Mouse (Mus musculus) layer of hippocampus, postnatal 36 days (tissue): Measurements from ENCODE around the gene Flad1. TPM values are rescaled to one million over a fixed set of nuclear protein-coding genes. Genes with fewer than 3 reads are reported as not detected.

ENCODE experiments used
- DNase-seq, 2 experiments: peaks; one replicate each; pipeline ENCODE4 v3.0.0; 2022
- total RNA-seq, 2 experiments: library from RNA; stranded (reverse); gene quantifications; 2 replicates each; pipeline ENCODE4 v1.2.3; 2021

Gene Flad1
- total RNA-seq, 2 experiments from 2014 or later: 35.8 to 39.2 TPM

DNA sequence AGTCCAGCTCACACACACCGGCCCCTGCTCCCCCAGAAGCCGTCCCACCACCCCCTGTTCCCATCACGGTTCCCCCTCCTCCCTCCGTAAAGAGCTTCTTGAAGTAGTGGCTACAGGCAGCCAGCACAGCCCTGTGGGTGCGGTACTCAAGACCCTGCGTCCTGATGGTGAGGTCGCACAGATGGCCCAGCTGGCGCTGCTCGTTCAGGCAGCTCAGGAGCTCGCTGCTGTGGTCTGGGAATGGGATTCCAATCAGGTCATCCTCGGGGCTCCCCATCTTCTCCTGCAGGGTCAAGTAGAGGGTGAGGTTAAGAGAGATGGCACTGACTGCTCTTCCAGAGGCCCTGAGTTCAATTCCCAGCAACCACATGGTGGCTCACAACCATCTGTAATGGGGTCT is 30.4 kb downstream of the Flad1 start:
- no peak for DNase-seq

DNA sequence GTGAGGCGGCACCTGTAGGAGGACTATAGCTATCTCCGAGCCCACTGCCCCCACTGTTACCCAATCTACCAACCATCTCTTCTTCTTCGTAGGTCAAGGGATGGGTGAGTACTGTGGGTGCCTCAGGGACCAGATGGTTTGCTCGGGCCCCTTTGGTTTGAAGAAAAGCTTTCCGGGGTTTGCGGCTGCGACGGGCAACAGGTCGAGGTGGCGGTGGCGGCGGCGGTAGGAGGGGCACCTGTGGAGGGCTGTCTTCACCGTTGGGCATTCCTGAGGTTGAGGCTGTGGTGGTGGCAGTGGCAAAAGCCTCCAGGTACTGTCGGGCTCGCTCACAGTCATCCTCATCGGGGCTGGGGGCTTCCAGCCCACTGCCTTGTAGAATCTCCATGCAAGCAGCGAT is 31.0 kb downstream of the Flad1 start:
- DNase-seq: no peak

DNA sequence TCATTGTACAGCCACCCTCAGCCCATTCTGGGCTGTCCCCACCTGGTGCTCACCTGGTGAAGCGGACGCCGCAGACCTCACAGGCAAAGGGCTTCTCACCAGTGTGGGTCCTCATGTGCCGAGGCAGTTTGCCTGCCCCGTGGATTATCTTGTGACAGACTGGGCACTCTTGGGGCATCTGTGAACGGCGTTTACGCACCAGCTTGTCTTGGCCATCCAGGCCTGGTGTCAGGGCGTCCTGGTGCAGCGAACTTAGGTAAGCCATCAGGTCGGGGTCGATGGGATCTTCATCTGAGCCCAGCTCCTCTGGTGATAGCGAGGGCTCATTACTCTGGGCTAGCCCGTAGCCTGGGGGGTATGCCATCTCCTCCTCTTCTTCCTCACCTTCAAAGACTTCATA is 31.4 kb downstream of the Flad1 start:
- no peak for DNase-seq

DNA sequence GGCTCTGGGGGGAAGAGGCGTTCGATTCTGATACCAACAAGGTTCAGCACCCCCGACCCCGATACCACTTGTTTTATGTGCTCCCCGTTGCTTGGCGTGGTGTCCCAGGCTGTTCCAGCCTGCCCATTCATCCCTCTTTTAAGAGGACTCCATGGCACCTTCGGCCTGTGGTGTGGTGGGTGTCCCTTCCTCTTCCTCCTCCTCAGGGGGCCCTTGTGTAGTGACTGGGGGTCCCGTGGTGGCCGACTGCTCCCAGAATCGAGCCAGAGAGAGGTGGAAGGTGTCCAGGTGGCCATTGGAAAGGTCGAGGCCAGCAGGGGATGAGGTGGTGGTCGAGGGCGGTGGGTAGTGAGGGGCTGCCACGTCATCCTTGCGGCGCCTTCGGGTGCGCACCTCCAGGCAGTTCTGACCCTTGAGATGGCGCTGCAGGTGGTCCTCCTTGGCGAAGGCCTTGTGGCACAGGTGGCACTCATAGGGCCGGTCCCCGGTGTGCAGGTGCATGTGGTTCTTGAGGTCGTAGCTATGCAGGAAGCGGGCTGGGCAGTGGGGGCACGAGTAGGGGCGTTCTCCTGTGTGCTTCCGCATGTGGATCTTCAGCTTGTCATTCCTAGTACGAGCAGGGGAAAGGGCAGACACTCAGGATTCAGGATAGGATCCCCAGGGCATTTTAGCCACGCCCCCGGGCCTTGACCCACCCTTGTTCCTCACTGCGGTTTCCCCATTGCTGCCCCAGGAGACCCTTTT is 32.1 kb downstream of the Flad1 start:
- DNase-seq: no peak

DNA sequence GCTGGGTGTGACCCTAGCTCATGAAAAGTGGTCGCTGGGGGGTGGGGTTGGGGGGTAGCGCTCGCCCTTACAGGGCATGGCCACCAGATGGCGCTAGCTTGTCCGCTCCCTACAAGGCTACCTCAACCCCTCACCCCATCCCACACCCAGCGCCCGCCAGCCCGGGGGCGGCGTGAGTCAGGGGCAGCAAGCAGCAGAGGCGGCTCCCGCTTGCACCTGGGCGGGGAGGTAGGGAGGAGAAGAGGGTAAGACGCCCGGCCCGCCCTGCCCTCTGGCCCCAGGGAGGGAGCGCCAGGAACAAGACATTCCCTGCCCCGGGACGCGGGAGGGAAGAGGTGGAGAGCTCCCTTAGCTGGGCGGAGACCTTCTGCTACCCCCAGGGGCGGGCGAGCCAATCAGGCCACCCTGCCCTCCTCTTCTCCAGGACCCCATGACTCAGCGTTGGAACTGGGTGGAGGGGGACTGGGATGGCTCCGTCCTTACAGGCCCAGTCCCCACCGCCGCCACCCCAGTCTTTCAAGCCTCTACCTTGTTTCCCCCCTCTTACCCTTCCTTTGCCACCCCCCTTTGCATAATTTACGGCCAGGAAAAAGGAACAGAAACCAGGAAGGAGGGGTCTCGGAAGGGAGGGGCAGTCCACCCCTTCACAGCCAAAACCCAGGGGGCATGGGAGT is 33.1 kb downstream of the Flad1 start:
- peak; percentile 78 for DNase-seq

DNA sequence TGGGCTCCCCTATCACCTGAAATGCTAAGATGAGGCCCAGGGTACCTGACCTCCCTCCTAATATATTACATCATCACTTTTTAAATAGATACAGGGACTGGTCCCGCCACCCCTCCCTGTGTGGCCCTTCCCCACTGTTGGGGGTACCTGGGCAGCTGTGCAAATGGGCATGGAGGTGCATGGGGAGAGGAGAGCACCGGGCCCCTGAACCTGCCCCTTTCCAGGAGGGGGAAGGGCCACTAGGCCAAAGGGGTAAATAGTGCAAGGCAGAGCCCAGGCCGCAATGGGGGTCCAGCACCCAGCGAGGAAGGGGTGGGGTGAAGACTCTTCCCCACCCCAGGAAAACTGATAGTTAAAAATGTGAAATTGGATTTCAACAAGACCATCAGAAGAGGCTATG is 33.8 kb downstream of the Flad1 start:
- DNase-seq: no peak

DNA sequence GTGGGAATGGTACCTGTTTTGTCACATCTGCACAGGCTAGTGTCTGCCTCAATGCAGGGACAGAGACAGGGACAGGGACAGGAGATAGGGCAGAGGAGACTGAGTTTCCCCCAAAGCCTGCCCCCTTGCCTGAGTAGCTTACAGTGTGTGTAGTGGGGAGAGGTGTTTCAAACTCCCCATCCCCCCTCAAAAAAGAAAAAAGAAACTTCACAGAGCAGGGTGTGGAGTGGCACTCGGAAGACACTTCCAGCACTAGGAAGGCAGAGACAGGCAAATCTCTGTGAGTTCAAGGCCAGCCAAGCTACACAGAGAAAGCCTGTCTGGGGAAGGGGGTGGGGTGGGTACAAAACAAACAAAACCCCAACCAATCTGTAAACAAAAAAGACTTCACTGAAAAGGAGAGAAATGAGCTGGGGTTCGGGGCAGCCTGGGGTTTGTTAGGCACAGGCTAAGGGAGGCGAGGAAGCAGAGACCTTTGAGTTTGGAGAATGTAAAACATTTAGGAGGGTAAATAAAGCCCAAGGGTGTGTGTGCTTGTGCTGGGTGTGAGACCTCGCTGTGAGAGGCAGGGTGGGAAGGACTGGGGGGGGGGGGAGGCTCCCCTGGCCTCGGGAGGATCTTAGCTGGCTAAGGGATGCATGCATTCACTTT is 38.0 kb downstream of the Flad1 start:
- no peak for DNase-seq

DNA sequence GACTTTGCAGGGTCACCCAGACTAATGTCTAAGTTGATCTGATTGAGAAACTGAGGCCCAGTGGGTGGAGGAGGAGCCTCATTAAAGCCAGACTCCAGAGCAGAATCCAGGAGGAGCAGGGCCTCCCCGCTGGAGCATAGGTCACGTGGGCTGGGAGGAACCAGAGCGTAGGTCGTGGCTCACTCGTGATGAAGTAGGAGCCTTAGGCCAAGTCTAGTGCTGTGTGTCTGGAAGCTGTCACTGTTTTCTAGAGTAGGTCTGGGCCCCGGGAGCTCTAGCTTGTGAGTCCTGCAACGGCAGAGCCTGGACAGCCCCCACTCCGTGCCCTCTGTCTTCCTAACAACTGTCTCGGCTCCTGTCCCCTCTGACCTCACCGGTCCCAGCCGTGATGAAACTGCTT is 44.3 kb downstream of the Flad1 start:
- DNase-seq: no peak

DNA sequence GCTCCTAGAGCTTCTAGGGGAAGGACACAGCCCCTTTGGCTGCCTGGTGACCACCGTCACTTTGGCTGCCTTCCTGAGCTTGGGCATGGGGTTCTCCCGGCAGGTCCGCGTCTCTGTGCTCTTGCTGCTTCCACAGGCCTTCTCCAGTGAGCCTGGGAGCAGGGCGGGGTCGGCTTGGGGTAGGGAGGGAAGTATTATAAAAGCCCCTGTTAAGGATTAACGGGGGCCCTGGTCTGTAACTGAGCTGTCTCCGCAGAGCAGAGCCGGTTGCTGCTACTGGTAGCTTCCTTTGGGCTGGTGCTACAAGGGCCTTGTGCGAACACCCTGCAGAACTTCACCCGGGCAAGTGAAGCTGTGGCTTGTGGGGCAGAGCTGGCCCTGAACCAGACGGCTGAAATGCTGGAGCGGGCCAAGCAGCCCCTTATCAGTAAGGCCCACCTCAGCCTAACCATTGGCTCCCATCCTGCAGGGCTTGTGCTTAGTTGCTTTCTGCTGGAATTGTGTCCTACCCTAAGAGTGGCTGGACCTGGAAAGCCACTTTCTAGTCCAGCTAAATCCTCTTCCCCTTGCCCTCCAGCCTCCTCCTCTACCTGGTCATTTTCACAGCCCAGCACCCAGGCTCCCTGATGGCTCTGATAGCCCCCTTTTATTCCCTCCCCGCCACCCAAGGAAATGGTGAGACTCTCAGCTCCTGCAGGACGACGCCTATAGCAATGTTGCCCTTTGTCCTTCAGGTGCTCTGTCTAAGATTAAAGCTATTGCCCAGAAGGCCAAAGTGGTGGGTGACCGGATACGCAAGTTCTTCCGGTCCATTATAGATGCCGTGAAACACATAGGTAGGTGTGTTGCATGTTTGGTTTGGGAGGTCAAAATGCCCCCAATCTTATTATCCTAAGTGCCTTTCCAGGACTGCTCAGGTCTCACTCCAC is 45.9 kb downstream of the Flad1 start:
- no peak for DNase-seq

DNA sequence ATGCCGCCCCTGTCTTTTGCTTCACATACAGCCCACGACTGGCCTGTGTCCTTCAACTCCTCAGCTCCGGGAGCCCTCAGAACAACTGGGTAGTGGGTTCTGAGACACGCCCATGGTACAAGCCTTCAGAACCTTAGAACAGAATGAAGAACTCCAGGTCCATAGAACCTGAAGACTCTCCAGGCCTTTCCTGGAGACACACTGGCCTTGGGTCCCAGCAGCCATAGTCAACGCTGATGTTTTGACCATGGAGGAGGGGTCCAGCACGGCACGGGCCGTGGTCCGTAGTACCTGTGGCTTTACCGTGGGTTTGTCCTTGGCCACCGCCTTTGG is 46.6 kb downstream of the Flad1 start, which contains the start of gene Dcst1:
Gene Dcst1, minus strand, starts transcription at position 101 of the 333 bp plus-strand sequence.
- no peak for DNase-seq

DNA sequence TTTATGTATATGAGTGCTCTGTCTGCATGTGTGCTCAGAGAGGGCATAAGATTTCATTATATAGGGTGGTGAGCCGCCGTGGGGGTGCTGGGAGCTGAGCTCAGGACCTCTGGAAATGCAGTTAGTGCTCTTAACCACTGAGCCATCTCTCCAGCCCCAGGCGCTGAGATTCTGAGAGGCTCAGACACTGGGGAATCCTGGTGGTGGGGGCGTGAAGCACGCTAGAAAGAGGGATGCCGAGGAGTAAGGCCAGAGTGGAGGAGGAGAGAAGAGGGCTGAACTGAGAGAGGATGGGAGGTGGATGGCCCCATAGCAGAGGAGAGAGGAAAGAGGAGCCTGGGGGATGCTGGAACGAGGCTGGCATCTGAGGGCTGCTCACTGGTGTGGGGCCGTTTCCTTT is 47.0 kb downstream of the Flad1 start:
- no peak for DNase-seq

DNA sequence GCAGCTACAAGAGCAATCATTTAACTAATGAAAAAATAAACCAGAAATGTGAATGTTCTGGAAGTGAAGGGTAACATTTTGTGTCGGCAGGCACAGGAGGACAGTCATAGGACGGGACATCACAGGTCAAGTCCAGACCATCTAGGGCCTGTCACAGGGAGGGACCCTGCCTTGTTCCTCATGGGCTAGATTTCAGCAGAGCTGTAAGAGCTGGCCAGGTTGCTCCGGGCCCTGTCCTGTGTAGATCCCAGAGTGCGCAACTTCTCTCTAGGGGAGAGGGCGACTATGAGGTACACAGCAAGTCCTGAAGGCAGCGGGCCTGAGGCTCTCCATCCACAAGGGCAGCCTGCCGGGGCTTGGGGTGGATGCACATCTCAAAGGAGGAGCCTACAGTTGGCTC is 50.0 kb downstream of the Flad1 start, which contains the start of gene Dcst2:
Gene Dcst2, plus strand, starts transcription at position 301 of the 400 bp plus-strand sequence.
- no peak for DNase-seq

DNA sequence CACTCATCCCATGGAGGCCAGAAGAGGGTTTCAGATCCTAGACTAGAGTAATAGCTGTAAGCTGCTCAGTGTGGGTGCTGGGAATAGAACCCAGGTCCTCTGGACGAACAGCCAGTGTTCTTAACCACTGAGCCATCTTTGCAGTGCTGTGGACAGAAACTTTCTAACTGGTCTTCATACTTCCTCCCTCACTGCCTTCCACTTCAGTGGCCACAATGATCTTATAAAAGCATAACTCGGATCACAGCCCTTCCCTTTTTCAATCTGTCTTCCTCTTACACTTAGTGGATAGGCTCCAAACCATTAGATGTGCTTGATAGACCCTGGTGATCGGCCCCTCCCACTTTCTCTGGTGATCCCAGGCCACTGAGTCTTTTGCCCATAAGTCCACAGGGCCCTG is 51.4 kb downstream of the Flad1 start:
- DNase-seq: no peak

DNA sequence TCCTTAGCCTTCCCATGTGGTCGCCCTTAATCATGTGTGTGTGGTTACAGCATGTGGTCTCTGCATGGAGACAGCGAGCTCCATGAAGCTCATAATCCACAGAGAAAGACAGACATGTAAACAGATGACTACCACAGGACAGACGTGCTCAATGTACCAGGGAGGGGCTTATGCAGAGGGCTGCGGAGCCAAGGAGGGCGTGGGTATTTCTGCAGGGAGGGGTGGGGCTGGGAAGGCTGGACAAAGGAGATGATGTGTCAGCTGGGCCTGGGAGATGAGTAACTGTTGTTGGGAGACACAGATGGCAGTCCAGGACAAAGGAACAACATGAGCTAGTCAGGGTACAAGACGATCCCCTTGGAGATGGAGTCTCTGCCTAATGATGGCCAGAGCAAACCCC is 52.0 kb downstream of the Flad1 start:
- DNase-seq: no peak

DNA sequence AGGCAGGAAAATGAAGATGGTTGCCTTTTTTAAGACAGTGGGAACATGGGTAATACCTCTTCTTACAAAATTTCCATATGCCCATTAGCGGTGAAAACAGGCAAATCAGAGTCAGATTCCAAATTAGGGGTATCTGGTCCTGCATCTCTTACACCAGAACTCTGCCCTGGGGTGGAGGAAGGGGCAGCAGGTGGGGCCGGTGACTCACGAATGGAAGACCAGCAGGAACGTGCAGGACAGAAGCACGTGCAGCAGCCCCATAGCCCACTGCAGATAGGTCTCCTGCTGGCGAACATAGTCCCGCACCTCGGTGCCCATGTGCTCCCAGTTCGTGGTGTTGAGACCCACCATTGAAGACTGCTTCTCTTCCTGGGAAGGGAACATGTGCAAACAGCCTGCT is 55.6 kb downstream of the Flad1 start:
- no peak for DNase-seq

DNA sequence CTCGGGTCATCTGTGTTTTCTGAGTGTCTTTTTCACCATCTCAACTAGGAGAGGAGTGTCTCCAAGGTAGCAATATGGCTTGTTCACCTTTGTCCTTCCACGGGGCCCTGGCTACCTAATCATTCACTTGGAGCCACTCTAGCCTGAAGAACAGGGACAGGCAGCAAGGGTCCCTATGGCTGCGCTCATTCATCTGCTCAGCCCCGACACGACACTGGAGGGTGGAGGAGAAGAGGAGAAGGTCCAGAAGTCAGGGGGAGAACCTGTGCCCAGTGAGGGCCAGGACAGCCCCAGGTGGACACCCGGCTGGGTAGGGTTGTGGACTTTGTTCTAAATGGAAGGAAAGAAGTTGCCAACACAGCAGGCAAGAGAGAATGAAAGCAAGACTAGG is 56.2 kb downstream of the Flad1 start:
- no peak for DNase-seq

DNA sequence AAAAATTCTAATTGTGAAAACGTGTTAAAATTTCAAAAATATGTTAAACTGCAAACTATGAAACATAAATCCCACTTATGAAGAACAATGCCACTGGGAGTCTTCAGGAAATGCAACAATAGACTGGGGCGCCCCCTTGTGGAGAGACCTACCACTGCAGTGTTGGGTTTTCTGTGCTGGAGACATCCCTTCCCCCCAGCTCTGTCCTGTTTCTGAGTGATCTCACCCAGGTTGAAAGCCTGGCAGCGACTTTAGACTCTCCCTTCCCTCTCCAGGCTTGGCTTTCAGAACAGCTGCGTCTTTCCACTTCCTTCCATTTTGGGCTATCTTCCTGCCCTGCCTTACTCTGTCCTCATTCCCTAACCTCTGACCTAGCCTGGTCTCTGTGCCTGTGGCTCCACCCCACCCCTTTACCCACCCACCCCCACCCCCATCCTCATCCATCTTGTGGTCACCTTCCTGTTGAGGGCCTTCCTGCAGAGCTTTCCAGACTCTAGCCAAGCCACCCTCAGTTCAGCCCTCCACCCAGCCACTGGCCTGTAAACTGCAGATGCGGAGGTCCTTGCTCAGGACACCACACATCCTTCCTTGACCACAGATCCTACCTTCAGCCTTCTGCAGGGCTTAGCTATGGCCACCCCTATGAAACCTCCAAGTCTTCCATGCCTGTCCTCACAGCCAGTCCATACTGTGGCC is 56.7 kb downstream of the Flad1 start:
- DNase-seq: peak; percentile 81 to 86

DNA sequence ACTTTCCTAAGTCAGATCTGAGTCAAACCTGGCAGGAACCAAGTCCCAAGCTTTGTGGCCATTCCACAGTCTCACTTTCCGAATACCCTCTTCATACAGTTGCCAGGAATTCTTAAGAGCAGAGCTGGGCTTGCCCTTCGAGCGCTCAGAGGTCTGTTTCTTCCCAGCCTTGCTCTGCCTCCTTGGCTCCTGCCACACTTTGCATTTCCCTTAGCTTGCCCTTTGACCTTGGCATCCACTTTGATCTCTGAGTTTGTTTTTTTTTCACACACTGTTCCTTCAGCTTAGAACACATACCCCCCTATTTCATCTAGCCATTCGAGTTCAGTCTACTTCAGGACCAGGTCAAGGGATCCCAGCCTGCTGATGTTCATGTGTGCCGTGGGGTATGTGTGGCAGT is 60.4 kb downstream of the Flad1 start:
- DNase-seq: no peak
